ENCODE assay signal across 8 mouse cellular contexts in genomic region chr4:120650208-120650592, GRCm38 (mm10). TPM values are rescaled to one million over a fixed set of nuclear protein-coding genes. Genes with fewer than 3 reads are reported as not detected.
A peak's percentile ranks its signal among the peaks of the same experiment; 100 is the strongest.
DNase-seq lines count a peak whose midpoint lies in the region; ATAC-seq and TF ChIP-seq lines count a peak whose summit lies in the region.

No protein-coding gene starts in this region.

- no peak for TF ChIP-seq CTCF in lung, postnatal 0 days (IDR thresholded peaks at IDR 0.05)

- H3K27ac ChIP-seq in lung, postnatal 0 days (ENCODE audit: low read length) = no peak overlapping the region
- H3K27ac ChIP-seq in limb, embryonic 12.5 days = no peak overlapping the region
- no peak overlapping the region for H3K27ac ChIP-seq in stomach, embryonic 15.5 days

- WGBS in lung, postnatal 0 days = 23% methylated on average over 7 of the region's 7 CpGs
- 20% methylated on average over 7 of the region's 7 CpGs for WGBS in limb, embryonic 12.5 days
- 23% methylated on average over 7 of the region's 7 CpGs for WGBS in stomach, embryonic 15.5 days

- H3K36me3 ChIP-seq in lung, postnatal 0 days (ENCODE audit: insufficient read depth, low read length) = no peaks in the 10 kb centered on the region
- H3K36me3 ChIP-seq in limb, embryonic 12.5 days = no peaks in the 10 kb centered on the region
- no peaks in the 10 kb centered on the region for H3K36me3 ChIP-seq in stomach, embryonic 15.5 days

- H3K27me3 ChIP-seq in lung, postnatal 0 days (replicated peaks; ENCODE audit: insufficient read depth, low read length) = peaks cover 15% of the 10 kb centered on the region; the same call in 1 of the 2 replicates
- peaks cover 60% of the 10 kb centered on the region for H3K27me3 ChIP-seq in limb, embryonic 12.5 days
- peaks cover 38% of the 10 kb centered on the region for H3K27me3 ChIP-seq in stomach, embryonic 15.5 days (replicated peaks)

- no peaks in the 10 kb centered on the region for H3K4me1 ChIP-seq in lung, postnatal 0 days (ENCODE audit: insufficient read depth, low read depth, low read length)
- H3K4me1 ChIP-seq in limb, embryonic 12.5 days (replicated peaks) = peaks cover 8% of the 10 kb centered on the region
- peaks cover 10% of the 10 kb centered on the region for H3K4me1 ChIP-seq in stomach, embryonic 15.5 days

- peak; percentile 28 for DNase-seq in cerebellum, adult 8-10 months
- DNase-seq in cerebellum, postnatal 14 days = no peak
- no peak for DNase-seq in lung, postnatal 0 days (ENCODE audit: low spot score)
- no peak for DNase-seq in lung, postnatal 10 days
- DNase-seq in right cerebral cortex, postnatal 36 days (ENCODE audit: low spot score in 2 of 2) = no peak
- no peak for DNase-seq in gastrocnemius, postnatal 25 days

- peak overlapping the region; percentile 57; the same call in 1 of the 2 replicates for H3K4me2 ChIP-seq in lung, postnatal 0 days (replicated peaks; ENCODE audit: low read depth, low read length)
- peak overlapping the region; percentile 91 for H3K4me2 ChIP-seq in limb, embryonic 12.5 days
- H3K4me2 ChIP-seq in stomach, embryonic 15.5 days = peak overlapping the region; percentile 81

- H3K4me3 ChIP-seq in lung, postnatal 0 days (ENCODE audit: low read depth, low read length) = peak overlapping the region; percentile 26; the same call in 1 of the 2 replicates
- peak overlapping the region; percentile 50 for H3K4me3 ChIP-seq in limb, embryonic 12.5 days (replicated peaks)
- H3K4me3 ChIP-seq in stomach, embryonic 15.5 days (replicated peaks) = peak overlapping the region; percentile 41; the same call in 1 of the 2 replicates

- no peak for TF ChIP-seq EP300 in lung, postnatal 0 days (IDR thresholded peaks at IDR 0.05)

- H3K9me3 ChIP-seq in lung, postnatal 0 days (ENCODE audit: low read length) = no peaks in the 10 kb centered on the region
- H3K9me3 ChIP-seq in limb, embryonic 12.5 days = no peaks in the 10 kb centered on the region
- H3K9me3 ChIP-seq in stomach, embryonic 15.5 days = no peaks in the 10 kb centered on the region

- H3K9ac ChIP-seq in lung, postnatal 0 days (replicated peaks; ENCODE audit: low read depth) = no peak overlapping the region
- no peak overlapping the region for H3K9ac ChIP-seq in limb, embryonic 12.5 days (replicated peaks)
- H3K9ac ChIP-seq in stomach, embryonic 15.5 days = no peak overlapping the region; the same call in 1 of the 2 replicates

- no peak for ATAC-seq in lung, postnatal 0 days
- no peak for ATAC-seq in limb, embryonic 12.5 days (ENCODE audit: insufficient number of reproducible peaks, insufficient read depth, low FRiP score, low TSS enrichment, low read depth)
- no peak for ATAC-seq in stomach, embryonic 15.5 days (ENCODE audit: insufficient read depth, low FRiP score, low read depth)

RNA-seq across cellular contexts. Expression of gene Cited4, which starts 16.2 kb away (rescaled TPM):
- polyA plus RNA-seq in lung, postnatal 0 days (2015; fragmentation: Nextera tagmentation; extraction: Ambion mirVana) = 3.9 and 4.2 TPM in 2 replicates
- polyA plus RNA-seq in limb, embryonic 12.5 days (2016; fragmentation: Nextera tagmentation; extraction: Ambion mirVana) = 6.0 and 6.8 TPM in 2 replicates
- polyA plus RNA-seq in stomach, embryonic 15.5 days (2015; fragmentation: Nextera tagmentation; extraction: Ambion mirVana) = 8.4 and 13.2 TPM in 2 replicates
- total RNA-seq in gastrocnemius, postnatal 25 days (2021) = 10 to 100 TPM; 15.0 to 32.1 TPM
